Mouse (Mus musculus): ENCODE measurements around the gene Ngfr. TPM values are rescaled to one million over a fixed set of nuclear protein-coding genes. Genes with fewer than 3 reads are reported as not detected.

Gene Ngfr
- total RNA-seq, 2 experiments from 2014 or later: 1.5 to 4.3 TPM

GRCm38 (mm10) chr11:95596150-95596515, 8.6 kb upstream of the Ngfr start:
- intact Hi-C loops (cut with DNase I; ENCODE audit: low total_unique reads): no loop called here
- no peak for DNase-seq

GRCm38 (mm10) chr11:95595438-95596149, 8.1 kb upstream of the Ngfr start:
- intact Hi-C loops (cut with DNase I; ENCODE audit: low total_unique reads): no loop called here
- DNase-seq: no peak

- no peak for DNase-seq
Observed at GRCm38 (mm10) chr11:95594686-95595212, 7.2 kb upstream of the Ngfr start.

DNA sequence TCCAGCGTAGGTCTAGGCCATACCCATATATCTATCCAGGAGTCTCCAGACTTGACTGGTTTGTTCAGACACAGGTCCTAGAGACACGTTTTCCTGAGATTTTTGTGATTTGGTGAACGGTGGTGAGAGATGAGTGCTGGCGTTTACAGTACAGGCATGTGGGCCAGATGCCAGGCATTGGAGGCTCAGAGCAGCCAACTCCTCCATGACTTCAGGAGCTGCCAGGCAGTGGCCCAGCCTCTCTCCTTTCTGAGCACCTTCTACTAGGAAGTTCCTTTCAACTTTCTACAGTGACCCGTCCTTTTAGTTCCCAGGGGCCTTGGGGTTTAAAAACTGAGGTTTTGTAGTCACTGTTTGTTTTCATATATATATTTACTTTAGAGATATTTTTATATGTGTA, 6.0 kb upstream of the Ngfr start:
- intact Hi-C loops (cut with DNase I; ENCODE audit: low total_unique reads): loop anchor here (5.0 kb wide), 1 partner anchor 44 kb away; no protein-coding TSS in a partner anchor
- no peak for DNase-seq

More at GRCm38 (mm10) chr11:95594686-95595212, 7.2 kb upstream of the Ngfr start:
- intact Hi-C loops (cut with DNase I; ENCODE audit: low total_unique reads): loop anchor here (5.0 kb wide), 1 partner anchor 43 kb away; no protein-coding TSS in a partner anchor

GRCm38 (mm10) chr11:95592691-95593090, 5.2 kb upstream of the Ngfr start:
- intact Hi-C loops (cut with DNase I; ENCODE audit: low total_unique reads): loop anchor here (5.0 kb wide), 1 partner anchor 45 kb away; no protein-coding TSS in a partner anchor
- no peak for DNase-seq

GRCm38 (mm10) chr11:95589195-95589594, 1.7 kb upstream of the Ngfr start:
- intact Hi-C loops (cut with DNase I; ENCODE audit: low total_unique reads): no loop called here
- no peak for DNase-seq

GRCm38 (mm10) chr11:95586751-95587422, 648 bp downstream of the Ngfr start:
- intact Hi-C loops (cut with DNase I; ENCODE audit: low total_unique reads): loop anchor here (2.0 kb wide), 1 partner anchor 54 kb away; no protein-coding TSS in a partner anchor
- no peak for DNase-seq

DNA sequence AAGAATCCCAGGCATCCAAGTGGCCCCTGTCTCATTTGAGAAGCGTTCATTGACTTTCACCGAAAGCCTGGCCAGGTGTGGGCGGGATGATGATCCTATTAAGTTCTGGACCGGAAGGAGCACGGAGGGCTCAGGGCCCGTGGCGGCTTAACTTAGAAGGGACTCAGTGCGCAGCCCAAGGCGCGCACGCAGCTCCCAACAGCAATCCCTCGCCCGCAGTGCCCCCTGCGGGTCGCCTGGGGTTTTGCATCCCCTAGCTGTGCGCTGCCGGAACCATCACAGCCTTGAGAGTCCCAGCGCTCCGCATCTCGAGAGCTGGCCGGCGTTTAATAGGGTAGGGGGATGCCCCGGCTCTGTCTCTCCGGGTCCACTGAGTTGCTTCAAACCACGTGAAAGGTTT, 1.4 kb downstream of the Ngfr start:
- peak; percentile 85 for DNase-seq
- intact Hi-C loops (cut with DNase I; ENCODE audit: low total_unique reads): loop anchor here (2.0 kb wide), 1 partner anchor 53 kb away; no protein-coding TSS in a partner anchor

DNA sequence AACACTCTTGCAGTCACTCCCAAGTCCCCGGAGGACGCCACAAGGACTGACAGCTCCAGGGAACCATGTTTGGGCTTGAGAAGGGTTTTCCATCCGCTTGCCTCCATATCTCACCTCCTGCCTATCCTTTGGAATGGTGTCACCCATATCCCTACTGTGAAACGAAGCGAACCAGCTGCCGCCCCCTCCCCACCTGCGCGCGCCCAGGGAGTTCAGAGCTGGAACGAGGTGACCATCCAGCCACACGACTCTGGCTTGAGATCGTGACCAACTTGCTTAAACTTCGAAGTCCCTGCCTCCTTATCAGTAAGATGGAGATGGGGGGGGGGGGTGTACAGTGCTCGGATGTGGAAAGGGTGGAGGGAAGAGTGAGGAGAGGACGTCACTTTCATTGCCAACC, 1.9 kb downstream of the Ngfr start:
- intact Hi-C loops (cut with DNase I; ENCODE audit: low total_unique reads): loop anchor here (2.0 kb wide), 1 partner anchor 53 kb away; no protein-coding TSS in a partner anchor

DNA sequence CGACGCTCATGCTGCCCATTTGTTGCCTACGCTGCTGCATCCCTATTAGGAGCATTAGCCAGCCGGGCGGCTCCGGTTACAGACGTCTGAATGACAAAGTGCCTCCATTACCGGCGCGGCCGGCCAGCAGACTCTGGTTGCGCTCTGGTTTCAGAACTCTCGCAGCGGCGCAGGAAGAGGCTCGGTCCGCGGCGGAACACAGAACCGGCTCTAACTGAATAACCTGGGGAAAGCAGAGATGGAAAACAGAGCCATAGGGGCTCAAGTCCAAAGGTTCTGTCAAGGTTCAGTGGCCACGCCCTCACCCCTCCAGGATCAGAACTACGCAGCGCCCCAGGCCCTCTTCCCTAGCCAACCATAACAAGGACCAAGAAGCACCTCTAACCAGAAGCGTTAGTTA, 2.3 kb downstream of the Ngfr start:
- peak; percentile 42 for DNase-seq
- intact Hi-C loops (cut with DNase I; ENCODE audit: low total_unique reads): no loop called here

More for the DNA sequence above, 1.9 kb downstream of the Ngfr start:
- DNase-seq: no peak

DNA sequence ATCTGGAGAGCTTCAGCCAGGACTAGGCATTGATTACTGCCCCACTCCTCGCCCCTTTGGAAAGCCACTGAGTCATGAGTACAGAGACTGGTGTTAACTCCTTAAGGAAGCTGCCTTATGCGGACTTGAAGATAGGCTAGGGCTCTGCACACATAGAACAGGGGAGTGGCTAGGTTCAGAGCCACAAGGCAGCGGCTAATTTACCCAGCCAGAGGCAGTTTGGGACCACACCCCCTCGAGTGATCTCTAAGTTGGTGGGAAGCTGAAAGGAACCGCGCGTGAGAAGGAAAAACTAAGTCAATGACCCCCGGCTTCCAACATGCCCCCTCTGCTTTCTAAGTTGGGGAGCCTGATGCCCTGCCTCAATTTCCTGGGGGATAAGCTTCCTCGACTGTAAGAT, 2.9 kb downstream of the Ngfr start:
- DNase-seq: no peak
- intact Hi-C loops (cut with DNase I; ENCODE audit: low total_unique reads): no loop called here

DNA sequence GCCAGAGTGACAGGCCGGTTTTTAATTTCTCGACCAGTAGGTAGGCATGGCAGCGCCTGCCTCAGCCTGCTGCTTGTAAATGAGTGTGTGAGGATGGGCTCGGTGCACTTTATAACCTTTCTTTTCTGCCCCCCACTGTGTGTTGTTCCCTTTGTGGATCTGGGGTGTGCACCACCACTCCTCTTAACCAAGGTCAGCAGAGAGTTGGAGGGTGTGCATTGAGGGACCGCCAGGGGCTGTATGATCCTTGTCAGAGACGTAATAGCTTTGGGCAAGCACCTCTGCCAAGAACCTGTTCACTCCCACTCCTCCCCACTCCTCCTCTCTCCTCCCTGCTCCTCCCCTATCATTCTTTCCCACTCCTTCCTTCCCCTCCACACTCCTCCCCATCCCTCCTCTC, 4.1 kb downstream of the Ngfr start:
- intact Hi-C loops (cut with DNase I; ENCODE audit: low total_unique reads): no loop called here
- DNase-seq: no peak

DNA sequence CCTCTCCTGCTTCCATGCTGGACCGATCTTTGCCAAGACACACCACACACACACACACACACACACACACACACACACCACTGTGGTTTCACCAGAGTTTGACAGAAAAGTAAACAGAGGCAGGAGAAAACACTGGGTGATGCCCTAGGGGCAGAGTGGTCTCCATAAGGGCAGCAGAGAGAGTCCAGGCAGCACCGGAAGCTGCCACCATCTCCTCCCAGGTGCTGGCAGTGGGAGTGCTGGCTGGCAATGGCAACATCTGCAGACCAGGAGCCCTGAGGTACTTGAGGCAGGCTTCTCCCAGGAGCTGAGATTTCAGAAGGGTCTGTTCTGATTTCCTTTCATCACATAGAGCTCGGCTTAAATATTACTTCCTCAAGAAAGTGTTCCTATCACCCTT, 5.3 kb downstream of the Ngfr start:
- intact Hi-C loops (cut with DNase I; ENCODE audit: low total_unique reads): no loop called here

DNA sequence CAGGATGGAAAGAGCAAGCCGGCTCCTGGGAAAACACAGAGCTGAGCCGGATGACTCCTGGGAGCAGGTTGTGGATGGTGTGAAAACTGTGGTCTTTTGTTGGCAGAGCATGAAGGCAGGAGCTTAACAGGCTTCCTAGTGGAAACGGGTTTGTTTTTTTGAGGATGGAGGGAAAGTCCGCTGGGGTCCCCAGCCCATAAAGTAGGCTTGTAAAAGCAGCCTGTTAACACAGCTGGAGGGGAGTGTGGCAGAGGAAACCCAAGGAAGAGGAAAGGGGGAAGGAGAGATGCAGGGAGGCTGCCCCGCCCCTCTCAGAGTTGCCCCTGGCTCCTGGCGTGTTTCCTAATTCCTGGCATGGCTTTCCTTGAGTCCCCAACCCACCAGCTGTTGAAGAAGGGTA, 8.1 kb downstream of the Ngfr start:
- no peak for DNase-seq
- intact Hi-C loops (cut with DNase I; ENCODE audit: low total_unique reads): loop anchor here (5.0 kb wide), 2 partner anchors 37 to 73 kb away; no protein-coding TSS in a partner anchor

More for the DNA sequence above, 5.3 kb downstream of the Ngfr start:
- DNase-seq: no peak

- intact Hi-C loops (cut with DNase I; ENCODE audit: low total_unique reads): loop anchor here (5.0 kb wide), 2 partner anchors 36 to 74 kb away; no protein-coding TSS in a partner anchor
- peak; percentile 45 for DNase-seq
Observed at GRCm38 (mm10) chr11:95577776-95578446, 9.6 kb downstream of the Ngfr start.

DNA sequence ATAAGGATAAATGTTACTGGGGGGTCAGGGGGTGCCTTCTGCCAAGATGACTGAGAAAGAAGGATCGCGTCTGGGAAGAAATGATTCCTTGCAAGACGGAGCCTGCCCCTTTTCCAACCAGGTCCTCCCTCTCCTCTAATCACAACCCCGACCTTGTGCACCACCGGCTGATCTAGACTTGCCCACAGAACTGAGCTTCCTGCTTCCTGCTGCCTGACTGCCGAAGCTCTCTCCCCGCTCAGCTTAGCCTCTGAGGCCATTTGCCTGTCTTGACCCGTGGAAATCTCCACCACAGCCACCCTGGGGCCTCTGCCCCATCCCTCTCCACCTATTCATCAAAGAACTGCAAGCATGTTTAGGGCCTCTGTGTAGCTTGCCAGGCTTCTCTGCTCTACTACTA, 11.2 kb downstream of the Ngfr start:
- intact Hi-C loops (cut with DNase I; ENCODE audit: low total_unique reads): loop anchor here (5.0 kb wide), 2 partner anchors 34 to 76 kb away; no protein-coding TSS in a partner anchor

GRCm38 (mm10) chr11:95575791-95576190, 11.7 kb downstream of the Ngfr start:
- intact Hi-C loops (cut with DNase I; ENCODE audit: low total_unique reads): loop anchor here (5.0 kb wide), 2 partner anchors 33 to 77 kb away; no protein-coding TSS in a partner anchor
- DNase-seq: no peak

More for the DNA sequence above, 11.2 kb downstream of the Ngfr start:
- DNase-seq: no peak

DNA sequence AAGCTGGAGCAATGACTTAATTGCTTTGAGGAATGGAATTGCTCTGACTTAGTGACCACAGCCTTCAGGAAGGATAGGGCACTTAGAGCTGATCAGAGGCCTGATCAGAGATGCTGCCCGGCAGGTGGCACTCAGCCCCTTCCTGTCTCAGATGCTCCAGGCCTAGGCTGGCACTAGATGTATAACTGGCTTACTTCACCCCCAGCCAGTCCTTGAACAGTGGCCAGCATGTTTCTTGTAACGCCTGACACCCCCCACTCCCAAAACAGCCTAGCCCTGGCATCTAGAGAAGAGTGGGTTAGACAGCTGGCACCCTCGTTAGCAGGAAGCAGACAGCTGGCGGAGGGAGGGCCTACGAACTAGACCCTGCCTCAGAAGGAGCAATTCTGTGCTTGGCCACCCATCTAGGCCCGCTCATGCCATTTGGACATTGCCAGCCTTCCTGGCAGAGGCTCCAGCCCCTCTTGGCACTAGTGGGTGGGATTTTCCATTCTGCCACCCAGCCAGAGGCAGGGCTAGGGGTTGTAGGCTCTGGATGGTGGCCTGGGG, 12.7 kb downstream of the Ngfr start:
- intact Hi-C loops (cut with DNase I; ENCODE audit: low total_unique reads): loop anchor here (5.0 kb wide), 2 partner anchors 33 to 77 kb away; no protein-coding TSS in a partner anchor

DNA sequence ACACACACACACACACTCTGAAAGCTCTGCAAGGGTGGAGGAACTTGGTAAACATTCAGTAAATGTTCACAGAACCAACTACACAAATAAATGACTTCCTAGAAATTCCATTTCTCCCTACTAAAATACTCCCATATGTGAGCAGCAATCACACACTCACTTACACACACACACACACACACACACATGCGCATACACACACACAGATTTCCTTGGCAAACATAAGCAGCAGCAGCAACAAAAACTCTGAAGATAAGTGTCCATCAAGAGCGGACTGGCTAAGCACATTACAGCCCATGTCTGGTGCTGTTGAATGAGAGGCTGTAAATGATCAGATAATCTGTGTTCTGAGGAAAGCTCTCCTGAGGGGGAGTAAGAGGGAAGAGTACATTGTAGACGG, 15.3 kb downstream of the Ngfr start:
- no peak for DNase-seq
- intact Hi-C loops (cut with DNase I; ENCODE audit: low total_unique reads): no loop called here

More for the DNA sequence above, 12.7 kb downstream of the Ngfr start:
- no peak for DNase-seq
